Mouse (Mus musculus) cerebellum, adult 18-20 months (tissue): Measurements from ENCODE around the gene Tax1bp3.

Experiments
- DNase-seq, 2 experiments: peaks; one replicate each; pipeline ENCODE4 v3.0.0; 2021

The Tax1bp3 gene

GRCm38 (mm10) chr11:73176186-73176585 lies 697 bp upstream of the Tax1bp3 start:
- no peak for DNase-seq

GRCm38 (mm10) chr11:73177509-73177875 lies 609 bp downstream of the Tax1bp3 start:
- peak in 1 of 2 experiments; percentile 40 for DNase-seq

- DNase-seq, result no peak
Observed at GRCm38 (mm10) chr11:73177895-73178294, 1.0 kb downstream of the Tax1bp3 start.

- no peak for DNase-seq
Observed at GRCm38 (mm10) chr11:73185872-73186615, 9.2 kb downstream of the Tax1bp3 start.

- DNase-seq, result no peak
Observed at GRCm38 (mm10) chr11:73187231-73187630, 10.3 kb downstream of the Tax1bp3 start.

GRCm38 (mm10) chr11:73193047-73193446 lies 16.2 kb downstream of the Tax1bp3 start:
- DNase-seq, result peak; percentile 62 to 72

- no peak for DNase-seq
Observed at GRCm38 (mm10) chr11:73194444-73194843, 17.6 kb downstream of the Tax1bp3 start.

GRCm38 (mm10) chr11:73198190-73198589 lies 21.3 kb downstream of the Tax1bp3 start:
- no peak for DNase-seq

- DNase-seq, result peak in 1 of 2 experiments; percentile 90
Observed at GRCm38 (mm10) chr11:73198603-73199229, 21.8 kb downstream of the Tax1bp3 start, which contains the start of gene Ctns. Gene Ctns (minus strand): TSS chr11:73199042.

GRCm38 (mm10) chr11:73199230-73199712 lies 22.4 kb downstream of the Tax1bp3 start, which contains the start of gene Shpk:
Gene Shpk (plus strand): TSS chr11:73199460.
- DNase-seq, result peak; percentile 95 to 98

GRCm38 (mm10) chr11:73199879-73200278 lies 23.0 kb downstream of the Tax1bp3 start:
- DNase-seq, result peak in 1 of 2 experiments; percentile 29

- no peak for DNase-seq
Observed at GRCm38 (mm10) chr11:73201021-73201420, 24.1 kb downstream of the Tax1bp3 start.

- no peak for DNase-seq
Observed at GRCm38 (mm10) chr11:73201597-73201996, 24.7 kb downstream of the Tax1bp3 start.

GRCm38 (mm10) chr11:73203895-73204294 lies 27.0 kb downstream of the Tax1bp3 start:
- no peak for DNase-seq

GRCm38 (mm10) chr11:73205194-73205593 lies 28.3 kb downstream of the Tax1bp3 start:
- DNase-seq, result no peak

GRCm38 (mm10) chr11:73207621-73208020 lies 30.7 kb downstream of the Tax1bp3 start:
- DNase-seq, result no peak

- DNase-seq, result no peak
Observed at GRCm38 (mm10) chr11:73213956-73214355, 37.1 kb downstream of the Tax1bp3 start.

GRCm38 (mm10) chr11:73219671-73220070 lies 42.8 kb downstream of the Tax1bp3 start:
- no peak for DNase-seq

GRCm38 (mm10) chr11:73220651-73221050 lies 43.8 kb downstream of the Tax1bp3 start:
- DNase-seq, result no peak

GRCm38 (mm10) chr11:73222846-73223245 lies 46.0 kb downstream of the Tax1bp3 start:
- DNase-seq, result no peak

GRCm38 (mm10) chr11:73223966-73224365 lies 47.1 kb downstream of the Tax1bp3 start:
- DNase-seq, result peak; percentile 9 to 18

- DNase-seq, result no peak
Observed at GRCm38 (mm10) chr11:73225856-73226255, 49.0 kb downstream of the Tax1bp3 start.

GRCm38 (mm10) chr11:73228881-73229280 lies 52.0 kb downstream of the Tax1bp3 start:
- no peak for DNase-seq

GRCm38 (mm10) chr11:73230081-73230480 lies 53.2 kb downstream of the Tax1bp3 start:
- no peak for DNase-seq
